Mouse (Mus musculus) layer of hippocampus, adult 2 months (tissue): ENCODE measurements around the gene 1700010B08Rik. TPM values are rescaled to one million over a fixed set of nuclear protein-coding genes. Genes with fewer than 3 reads are reported as not detected.

ENCODE experiments used
- DNase-seq, 2 experiments: peaks; one replicate each; pipeline ENCODE4 v3.0.0; 2022; ENCODE audit warnings: low spot score in 2 of 2
- H3K27ac ChIP-seq: fragments of 200-600 bp; 2 replicates; pipeline ENCODE4 v1.8.1; 2022
- H3K4me3 ChIP-seq: fragments of 200-600 bp; 2 replicates; pipeline ENCODE4 v1.8.1; 2022; ENCODE audit warnings: mild to moderate bottlenecking
- CTCF ChIP-seq: fragments of 200-600 bp; conservative IDR thresholded peaks from 2 replicates; pipeline ENCODE4 v1.8.1; 2022; ENCODE audit warnings: antibody characterized with exemption, mild to moderate bottlenecking, moderate library complexity
- total RNA-seq, 2 experiments: library from RNA; stranded (reverse); gene quantifications; 2 replicates each; pipeline ENCODE4 v1.2.3; 2021

1700010B08Rik gene
- total RNA-seq, 2 experiments from 2014 or later = not detected

DNA sequence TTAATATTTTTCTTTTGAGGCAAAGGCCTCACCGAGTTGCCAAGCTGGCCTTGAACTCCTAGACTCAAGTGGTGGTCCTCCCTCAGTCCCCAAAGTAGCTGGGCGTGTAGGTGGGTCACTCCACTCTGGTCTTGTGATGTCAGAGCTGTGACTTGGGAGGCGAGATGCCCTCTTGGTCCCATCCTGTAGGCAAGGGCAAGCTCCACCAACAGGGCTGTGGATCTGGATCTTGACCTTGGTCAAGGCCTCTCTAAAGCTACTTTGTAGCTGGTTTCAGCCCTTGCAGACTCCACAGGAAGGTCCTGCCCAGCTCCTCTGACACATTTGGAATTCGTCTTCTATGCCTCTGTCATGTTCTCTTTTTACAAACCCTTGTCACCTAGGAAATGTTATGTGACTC, 6.6 kb downstream of the 1700010B08Rik start:
- Histone ChIP-seq H3K27ac (no peak overlapping the region), H3K4me3 (no peak overlapping the region)
- no peak for DNase-seq
- no peak for TF ChIP-seq CTCF

DNA sequence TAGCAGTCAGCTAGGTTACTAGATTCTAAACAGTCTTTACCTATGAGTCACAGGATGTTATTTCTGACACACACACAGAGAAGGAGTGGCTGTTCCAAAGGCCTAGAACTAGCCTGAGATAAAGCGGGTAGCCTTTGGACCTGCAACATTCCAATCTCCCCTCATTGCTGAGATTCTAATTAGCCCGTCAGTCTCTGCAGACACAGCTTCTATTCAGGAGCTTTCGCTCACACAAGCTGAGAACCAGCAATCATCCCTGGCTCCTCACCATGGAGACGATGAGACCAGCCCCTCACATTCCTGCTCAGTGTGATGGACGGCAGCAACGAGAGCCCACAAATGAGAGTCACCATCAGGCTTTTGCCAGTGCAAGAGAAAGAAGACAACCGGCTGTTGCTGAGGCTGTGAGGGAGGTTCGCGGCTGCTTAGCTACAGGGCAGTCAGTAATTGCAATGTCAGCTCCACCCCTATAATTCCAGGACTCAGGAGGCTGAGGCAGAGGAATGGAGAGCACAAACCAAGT, 11.3 kb downstream of the 1700010B08Rik start:
- TF ChIP-seq CTCF = no peak
- Histone ChIP-seq H3K27ac (peak overlapping the region; percentile 36; the same call in 1 of the 2 replicates), H3K4me3 (no peak overlapping the region)
- DNase-seq = peak in 1 of 2 experiments; percentile 28

DNA sequence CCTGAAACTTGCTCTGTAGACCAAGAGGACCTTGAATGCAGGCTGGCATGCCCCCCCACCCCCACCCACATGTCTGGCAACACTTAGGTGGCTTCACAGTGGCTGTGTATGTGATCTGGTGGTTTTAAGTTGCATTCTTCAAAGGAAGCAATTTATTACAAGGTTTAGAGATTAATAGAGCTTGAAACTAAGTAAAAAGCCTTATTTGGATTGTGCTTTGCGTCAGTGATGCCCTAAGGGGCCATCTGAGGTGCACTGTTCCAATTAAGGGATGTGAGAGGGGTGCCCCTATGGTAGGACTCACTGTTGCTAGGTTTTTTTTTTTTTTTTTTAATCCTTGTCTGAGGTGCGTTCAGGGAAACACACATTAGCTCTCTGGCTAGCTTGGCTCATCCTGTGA, 15.2 kb downstream of the 1700010B08Rik start:
- TF ChIP-seq CTCF = no peak
- H3K4me3 ChIP-seq = no peak overlapping the region
- no peak for DNase-seq
- H3K27ac ChIP-seq = no peak overlapping the region

DNA sequence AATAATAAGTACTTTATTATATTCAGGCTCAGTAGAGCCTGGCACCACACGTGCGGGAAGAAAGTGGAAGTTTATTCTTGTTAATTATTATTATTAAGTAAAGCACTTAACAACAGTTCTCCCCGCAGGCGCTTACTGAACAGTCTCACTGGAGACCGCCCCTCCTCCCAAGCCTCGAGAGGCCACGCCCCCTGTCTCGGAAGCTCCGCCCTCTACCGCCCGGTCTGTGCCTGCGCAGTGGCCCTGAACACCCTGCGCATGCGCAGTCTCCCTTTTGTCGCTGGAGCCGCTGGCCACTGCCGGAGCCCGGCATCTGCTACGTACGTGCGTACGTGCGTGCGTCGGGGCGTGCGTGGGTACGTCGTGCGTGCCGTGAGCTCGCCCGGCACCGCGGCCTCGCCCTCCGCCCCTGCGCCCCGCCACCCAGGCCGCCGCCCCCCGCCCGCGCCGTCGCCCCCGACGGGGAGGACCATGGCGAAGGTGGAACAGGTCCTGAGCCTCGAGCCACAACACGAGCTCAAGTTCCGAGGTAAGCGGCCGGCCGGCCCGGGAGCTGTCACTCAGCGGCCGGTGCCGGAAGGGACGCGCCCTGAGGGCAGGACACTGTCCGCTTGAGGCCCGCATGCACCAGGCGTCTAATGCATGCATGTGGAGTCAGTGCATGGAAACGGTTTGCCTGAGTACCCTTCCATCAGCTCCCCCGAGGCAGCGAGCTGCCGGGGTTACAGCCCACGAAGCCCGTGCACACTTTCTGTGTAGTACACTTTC, 18.2 kb downstream of the 1700010B08Rik start, which contains the start of gene Vapb:
Vapb (plus strand) TSS at position 290 of the 768 bp plus-strand sequence.
- TF ChIP-seq CTCF = peak; percentile 61
- peak; percentile 99 to 100 for DNase-seq
- Histone ChIP-seq H3K27ac (peak within 1 kb of the TSS; percentile 90), H3K4me3 (peak within 1 kb of the TSS; percentile 81)

DNA sequence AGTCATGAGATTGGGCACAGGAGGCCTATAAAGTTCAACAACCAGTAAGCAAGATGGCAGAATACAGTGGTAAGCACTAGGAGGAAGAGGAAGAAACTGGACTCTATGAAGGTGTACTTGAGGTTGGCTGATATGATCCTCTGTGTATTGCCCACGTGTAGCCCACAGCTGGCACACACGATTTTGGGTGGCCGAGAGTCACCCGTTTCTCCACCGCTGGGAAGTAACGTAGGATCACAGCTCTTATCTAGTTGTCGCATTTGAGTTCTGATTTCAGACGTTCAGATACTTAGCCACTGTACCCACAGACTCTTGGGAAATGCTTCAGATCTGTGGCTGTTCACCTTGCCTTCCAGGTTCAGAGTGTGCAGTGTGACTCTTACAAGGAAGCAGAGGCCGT, 19.0 kb downstream of the 1700010B08Rik start:
- TF ChIP-seq CTCF = no peak
- DNase-seq = no peak
- H3K4me3 ChIP-seq = peak overlapping the region; percentile 81
- peak overlapping the region; percentile 90; the same call in 1 of the 2 replicates for H3K27ac ChIP-seq

DNA sequence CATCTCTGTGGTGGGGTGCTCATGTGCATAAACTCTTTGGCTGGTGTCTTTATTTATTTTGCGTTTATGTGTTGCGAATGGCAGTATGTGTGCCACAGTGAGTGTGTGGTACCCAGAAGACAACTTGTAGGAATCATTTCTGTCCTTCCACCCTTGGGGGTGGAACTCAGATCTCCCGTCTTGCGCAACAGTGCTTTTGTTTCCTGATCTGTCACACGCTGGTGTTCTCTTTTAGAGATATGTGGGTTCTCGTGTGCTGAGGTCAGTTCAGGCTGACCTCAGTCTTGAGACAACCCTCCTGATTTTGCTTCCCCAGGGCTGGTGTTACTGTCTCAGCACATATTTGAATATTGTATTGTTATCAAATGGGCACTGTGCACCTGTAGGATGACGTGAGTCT, 19.9 kb downstream of the 1700010B08Rik start:
- TF ChIP-seq CTCF = no peak
- DNase-seq = no peak
- H3K27ac ChIP-seq = no peak overlapping the region
- H3K4me3 ChIP-seq = no peak overlapping the region

DNA sequence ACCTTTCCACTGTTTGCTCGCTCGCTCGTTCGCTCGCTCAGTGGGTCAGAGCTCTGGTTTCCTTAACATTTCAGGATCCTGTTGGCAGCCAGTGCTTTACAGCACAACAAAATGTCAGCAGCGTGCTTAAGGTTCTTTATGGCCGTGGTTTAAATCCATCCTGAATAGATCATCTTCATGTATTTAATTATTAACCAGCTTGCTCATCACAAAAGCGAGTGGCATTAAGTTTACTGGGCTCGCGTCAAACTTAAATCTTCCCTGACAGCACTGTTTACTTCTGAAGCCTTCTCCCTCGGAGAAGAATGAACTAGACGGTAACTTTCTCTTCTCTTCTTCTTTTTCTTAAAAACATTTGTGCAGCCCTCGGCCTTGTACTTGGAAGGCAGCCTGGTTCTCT, 22.9 kb downstream of the 1700010B08Rik start:
- Histone ChIP-seq H3K4me3 (no peak overlapping the region), H3K27ac (no peak overlapping the region)
- no peak for DNase-seq
- no peak for TF ChIP-seq CTCF

DNA sequence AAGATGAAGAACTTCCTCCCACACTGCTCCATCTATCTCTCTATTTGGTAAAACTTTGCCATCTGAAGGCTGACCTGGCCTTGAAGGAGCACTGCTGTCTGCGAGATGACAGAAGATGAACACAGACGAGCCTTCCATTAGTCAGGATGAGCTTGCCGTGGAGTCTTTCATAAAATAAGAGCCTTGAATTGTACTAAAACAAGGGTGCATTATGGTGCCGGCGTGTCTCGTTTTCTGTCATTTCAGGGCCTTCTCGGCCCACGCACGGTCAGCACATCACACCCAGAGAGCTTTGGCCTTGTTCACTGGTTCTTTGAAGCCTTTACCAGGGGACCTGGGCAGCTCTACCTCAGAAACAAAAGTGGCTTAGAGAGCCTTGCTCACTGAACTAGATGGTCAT, 23.5 kb downstream of the 1700010B08Rik start:
- H3K4me3 ChIP-seq = no peak overlapping the region
- TF ChIP-seq CTCF = no peak
- H3K27ac ChIP-seq = no peak overlapping the region
- no peak for DNase-seq

DNA sequence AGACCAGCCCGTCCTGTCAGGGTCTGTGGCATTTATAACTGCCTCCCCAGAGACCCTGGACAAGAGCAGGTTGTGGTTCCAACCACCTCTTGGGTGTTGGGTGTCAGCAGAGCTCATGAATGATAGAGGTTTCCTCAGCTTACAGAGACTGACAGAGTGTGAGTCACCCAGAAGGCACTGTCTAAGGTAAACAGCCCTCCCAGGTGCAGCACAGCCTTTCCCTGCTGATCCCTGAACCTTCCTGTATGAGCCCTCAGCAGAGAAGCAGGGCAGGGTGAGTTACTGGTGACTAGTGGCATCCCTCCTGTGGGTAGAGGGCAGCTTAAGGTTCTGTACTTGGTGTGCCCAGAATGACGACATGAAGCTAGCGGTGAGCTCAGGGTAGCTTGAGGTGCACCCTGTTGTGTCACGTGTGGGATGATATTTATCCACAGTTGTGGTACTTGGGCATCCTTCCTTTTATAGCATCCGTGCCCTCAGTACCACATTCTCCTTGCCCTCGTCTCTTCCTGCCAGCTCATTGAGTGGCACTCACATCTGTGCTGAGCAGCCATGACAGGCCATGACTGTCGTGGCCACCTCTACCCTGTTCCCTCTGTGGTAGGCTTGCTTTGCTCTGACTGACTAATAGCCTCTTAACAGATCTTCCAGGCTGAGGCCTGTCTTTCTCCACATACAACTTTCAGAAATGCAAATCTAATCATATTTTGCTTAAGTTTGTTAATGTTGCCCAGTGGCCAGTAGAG, 25.0 kb downstream of the 1700010B08Rik start:
- H3K4me3 ChIP-seq = no peak overlapping the region
- DNase-seq = no peak
- H3K27ac ChIP-seq = no peak overlapping the region
- no peak for TF ChIP-seq CTCF

DNA sequence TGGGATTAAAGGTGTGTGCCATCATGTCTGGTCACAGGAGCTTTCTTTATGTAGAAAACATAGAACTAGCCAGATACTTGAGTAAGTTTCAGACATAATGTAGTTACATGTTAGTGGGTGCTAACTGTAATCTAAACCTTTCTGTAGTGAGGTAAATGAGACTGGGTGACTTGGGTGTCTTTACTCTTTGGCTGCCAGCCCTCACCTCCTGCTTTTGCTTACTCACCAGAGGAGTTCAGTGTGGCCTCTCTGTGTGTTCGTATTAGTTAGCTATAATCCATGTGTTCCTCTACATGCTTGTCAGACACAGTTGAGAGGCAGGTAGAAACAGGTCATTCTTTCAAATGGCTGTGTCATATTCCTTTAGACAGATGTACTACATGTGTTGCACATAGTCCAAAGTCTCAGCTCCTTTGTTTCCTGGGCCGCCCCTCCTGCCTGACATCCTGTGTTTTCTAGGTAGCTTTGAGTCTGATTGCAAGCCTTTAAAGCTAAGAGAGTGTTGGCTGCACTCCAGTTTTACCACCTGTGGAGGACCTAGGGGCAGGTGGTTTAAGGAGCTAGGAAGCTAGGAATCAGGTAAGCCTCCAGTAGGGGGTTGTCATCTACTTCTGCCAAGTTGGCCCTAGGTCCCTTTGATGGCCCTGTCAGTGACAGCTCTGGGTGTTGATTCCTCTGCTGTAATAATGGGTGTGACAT, 29.9 kb downstream of the 1700010B08Rik start:
- no peak for DNase-seq
- no peak overlapping the region for H3K4me3 ChIP-seq
- no peak for TF ChIP-seq CTCF
- H3K27ac ChIP-seq = no peak overlapping the region

DNA sequence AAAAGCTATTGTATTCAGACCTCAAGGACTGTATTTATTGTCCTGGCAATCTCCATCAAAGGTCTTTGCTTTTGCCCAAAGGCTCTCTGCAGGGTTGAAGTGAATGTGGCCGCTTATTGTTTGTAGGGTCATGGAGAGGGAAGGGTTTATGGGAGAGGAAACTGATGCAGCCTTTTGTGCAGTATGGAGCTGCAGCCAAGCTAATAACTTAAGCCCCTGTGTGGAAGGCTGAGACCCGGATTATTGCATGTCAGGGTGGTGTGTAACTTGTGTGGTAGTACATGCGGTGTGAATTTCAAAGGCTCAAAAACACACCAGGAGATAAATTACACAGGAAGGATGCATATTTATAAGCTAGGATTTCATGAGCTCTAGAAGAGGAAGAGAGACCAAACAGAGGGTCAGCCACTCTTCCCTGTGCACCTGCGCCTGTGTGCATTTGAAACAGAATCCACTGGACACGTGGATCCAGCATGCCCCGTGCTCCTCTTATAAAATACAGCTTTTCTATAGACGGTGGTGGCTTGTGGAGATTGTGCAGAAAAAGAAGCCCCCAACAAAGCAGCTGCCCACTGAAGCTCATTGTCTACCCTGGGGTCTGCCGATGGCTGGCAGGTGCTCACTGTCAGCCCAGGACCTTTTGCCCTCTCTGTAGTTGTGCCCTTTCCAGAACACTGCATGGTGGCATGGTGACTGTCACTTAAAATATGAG, 36.4 kb downstream of the 1700010B08Rik start:
- DNase-seq = no peak
- no peak overlapping the region for H3K27ac ChIP-seq

DNA sequence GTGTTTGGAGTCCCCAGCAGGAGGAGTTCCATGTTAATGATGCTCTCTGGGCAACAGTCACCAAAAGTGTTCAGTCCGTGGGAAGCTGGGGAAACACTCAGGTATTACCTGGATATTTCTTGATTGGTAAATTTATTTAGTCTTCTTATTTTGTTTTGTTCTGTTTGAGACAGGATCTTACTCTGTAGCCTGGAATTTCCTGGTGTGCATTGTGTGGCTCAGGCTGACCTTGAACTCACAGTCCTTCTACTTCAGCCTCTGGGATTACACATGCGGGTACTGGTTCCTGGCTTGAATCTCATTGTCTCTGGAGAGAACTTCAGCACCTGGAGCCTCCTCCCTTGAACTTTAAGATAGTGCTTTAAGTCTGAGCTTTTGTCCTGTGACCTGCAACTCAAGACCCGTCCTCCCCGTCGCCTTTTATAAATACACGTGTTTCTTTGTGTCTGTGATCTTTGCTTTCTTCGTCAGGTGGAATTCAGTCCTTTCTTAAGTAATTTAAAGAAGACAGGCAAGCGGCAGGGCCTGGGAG, 38.5 kb downstream of the 1700010B08Rik start:
- no peak for DNase-seq
- TF ChIP-seq CTCF = no peak
- H3K4me3 ChIP-seq = no peak overlapping the region

More for the DNA sequence above, 36.4 kb downstream of the 1700010B08Rik start:
- no peak overlapping the region for H3K4me3 ChIP-seq
- no peak for TF ChIP-seq CTCF

More for the DNA sequence above, 38.5 kb downstream of the 1700010B08Rik start:
- H3K27ac ChIP-seq = no peak overlapping the region
